Mouse (Mus musculus) thymus, adult 2 months (tissue): Measurements from ENCODE around the gene Dlx2.

ENCODE experiments used
- CTCF ChIP-seq: fragments of 200-500 bp; IDR thresholded peaks from 2 replicates; pipeline ENCODE4 v1.5.1; 2012; ENCODE audit warnings: mild to moderate bottlenecking, control low read depth, low read length, moderate library complexity, borderline replicate concordance; ENCODE audit not compliant: control insufficient read depth, poor library complexity, insufficient read depth; ENCODE audit errors: extremely low read depth
- POLR2A ChIP-seq: fragments of 200-500 bp; IDR thresholded peaks from 2 replicates; pipeline ENCODE4 v1.6.1; 2012; ENCODE audit warnings: mild to moderate bottlenecking, low read length, control low read depth, moderate library complexity; ENCODE audit not compliant: control insufficient read depth, poor library complexity, insufficient read depth; ENCODE audit errors: extremely low read depth

GRCm38 (mm10) chr2:71527323-71528013, 19.1 kb downstream of the Dlx2 start:
- TF ChIP-seq CTCF (no peak), POLR2A (no peak)
